Mouse (Mus musculus): ENCODE results near the gene Gm20219.
A peak's percentile ranks its signal among the peaks of the same experiment; 100 is the strongest.

Gene Gm20219

DNA sequence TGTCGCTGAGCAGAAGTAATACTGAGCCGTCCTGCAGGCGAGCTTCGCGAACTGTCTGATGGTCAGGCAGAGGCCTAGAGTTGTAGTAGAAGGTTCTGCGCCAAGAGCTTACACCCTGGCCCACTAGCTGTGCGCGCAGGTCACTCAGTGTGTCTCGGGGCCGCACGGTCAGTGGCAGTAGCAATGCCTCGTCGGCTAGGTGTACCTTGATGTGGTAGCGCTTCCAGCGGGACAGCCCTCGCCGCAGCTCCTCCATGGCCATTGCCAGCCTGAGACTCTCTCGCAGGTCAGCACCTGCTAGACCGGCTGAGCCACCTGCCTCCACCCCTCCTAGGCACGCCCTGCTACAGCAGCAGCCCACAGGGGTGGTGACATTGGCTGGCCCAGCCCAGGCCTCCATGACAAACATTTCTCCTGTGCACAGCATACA, at the start of gene Gm20219:
Gm20219 (minus strand) TSS at position 266 of the 430 bp plus-strand sequence.
- DNase-seq (ENCODE audit: low spot score): no peak

DNA sequence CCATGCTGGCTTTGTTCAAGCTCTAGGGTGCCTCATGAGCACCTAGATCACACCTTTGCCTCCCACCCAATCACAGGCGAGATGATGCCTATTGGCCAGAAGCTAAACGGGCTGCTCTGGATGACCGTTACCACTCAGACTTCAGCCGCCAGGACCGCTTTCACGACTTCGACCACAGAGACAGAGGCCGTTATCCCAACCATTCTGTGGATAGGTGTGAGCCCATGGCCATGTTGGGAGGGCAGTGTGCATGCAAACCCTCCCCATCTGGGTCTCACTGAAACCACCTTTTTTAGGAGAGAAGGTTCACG, 49.8 kb upstream of the Gm20219 start:
- DNase-seq (ENCODE audit: low spot score): no peak

DNA sequence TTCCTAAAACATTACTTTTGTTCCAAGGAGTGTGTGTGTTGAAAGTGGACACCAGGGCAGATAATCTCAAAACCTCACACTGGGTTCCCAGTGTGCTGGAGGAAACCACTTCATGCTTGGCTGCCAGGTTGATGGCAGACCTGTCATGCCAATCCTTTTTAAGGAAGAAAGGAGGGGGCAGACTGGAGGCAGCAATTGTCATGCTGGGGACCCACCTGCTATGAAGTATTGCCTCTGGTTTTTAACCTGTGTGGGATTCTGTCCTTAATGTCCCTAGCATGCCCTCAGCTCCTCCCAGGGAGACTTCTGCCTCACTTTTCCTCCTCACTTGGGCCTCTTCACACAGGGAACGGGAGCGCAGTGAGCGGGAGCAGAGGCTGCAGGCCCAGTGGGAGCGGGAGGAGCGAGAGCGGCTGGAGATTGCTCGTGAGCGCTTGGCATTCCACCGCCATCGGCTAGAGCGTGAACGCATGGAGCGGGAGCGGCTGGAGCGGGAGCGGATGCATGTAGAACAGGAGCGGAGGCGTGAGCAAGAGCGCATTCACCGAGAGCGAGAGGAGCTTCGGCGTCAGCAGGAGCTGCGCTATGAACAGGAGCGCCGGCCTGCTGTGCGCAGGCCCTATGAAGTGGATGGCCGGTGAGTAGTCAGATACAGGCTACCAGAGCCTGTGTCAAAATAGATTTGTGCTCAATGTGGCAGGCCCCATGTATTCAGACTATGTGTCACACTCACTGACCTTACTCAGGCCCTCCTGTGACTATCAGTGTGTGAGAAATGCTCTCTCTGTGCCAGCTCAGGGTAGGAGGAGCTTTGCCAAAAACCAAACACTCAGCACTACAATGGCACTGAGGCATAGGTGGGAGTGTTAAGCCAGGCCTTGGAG, 49.2 kb upstream of the Gm20219 start:
- DNase-seq (ENCODE audit: low spot score): no peak

DNA sequence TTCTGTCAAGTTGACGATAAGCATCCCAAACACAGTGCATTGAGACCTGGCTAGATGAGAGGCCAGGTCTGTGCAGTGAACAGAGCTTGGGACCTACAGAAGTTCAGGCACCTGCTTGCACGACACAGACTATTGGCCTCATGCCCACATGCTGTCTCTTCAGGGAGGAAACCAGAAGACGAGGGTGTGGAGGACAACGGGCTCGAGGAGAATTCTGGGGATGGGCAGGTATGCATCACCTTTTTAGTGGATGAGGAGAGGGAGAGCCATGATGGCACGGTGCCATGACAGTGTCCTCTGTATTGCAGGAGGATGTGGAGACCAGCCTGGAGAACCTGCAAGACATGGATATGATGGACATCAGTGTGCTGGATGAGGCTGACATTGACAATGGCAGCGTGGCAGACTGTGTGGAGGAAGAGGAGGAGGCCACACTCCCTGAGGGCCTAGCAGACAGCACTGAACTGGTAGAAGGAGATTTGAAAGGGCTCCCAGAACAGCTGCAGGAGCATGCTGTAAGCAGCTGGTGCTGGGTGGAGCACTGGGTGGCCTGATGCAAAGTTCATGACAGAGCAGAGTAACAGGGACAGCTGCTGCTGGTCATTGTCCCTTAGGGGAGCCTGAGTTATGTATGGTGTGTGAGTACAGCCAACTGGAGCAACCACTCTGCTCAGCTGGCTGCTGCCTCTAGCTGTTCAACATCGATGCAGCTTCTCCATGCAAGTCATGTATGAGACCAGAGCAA, 39.5 kb upstream of the Gm20219 start:
- no peak for DNase-seq (ENCODE audit: low spot score)

DNA sequence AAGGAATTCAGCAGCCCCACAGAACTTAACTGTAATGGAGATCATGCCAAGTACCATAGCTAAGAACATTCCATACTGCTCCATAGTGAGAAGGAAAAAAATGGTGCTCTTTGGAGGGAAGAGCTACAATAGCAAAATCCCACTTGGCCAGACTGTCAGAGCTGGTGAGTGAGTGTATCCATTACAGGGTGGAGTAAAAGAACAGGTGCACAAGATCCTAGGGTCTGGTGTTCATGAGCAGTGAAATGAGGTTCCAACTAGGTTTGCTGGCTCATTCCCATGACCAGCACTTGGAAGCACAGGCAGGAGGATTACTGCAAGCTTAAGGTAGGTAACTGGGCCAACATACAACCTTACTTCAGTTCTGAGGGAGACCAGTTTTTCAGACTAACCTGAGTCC, 38.4 kb upstream of the Gm20219 start:
- DNase-seq (ENCODE audit: low spot score): no peak

DNA sequence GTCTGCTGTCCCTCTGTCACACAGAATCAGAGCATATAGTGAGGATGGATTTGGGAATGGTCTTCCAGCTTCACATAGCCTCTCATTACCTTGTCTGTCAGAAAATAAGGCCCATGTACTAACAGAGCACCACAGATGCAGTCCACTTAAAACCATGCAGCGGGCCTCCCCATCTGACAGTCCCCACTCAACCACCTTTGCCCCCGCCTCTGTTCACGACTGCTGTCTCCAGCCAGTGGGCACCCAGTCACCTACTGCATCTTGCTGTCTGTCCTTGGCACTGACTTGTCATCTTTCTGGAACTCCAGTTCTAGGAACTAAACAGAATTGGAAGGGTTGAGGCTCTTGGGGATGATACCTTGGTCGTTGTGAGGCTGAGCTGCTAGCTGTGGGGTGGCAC, 34.7 kb upstream of the Gm20219 start:
- DNase-seq (ENCODE audit: low spot score): no peak

DNA sequence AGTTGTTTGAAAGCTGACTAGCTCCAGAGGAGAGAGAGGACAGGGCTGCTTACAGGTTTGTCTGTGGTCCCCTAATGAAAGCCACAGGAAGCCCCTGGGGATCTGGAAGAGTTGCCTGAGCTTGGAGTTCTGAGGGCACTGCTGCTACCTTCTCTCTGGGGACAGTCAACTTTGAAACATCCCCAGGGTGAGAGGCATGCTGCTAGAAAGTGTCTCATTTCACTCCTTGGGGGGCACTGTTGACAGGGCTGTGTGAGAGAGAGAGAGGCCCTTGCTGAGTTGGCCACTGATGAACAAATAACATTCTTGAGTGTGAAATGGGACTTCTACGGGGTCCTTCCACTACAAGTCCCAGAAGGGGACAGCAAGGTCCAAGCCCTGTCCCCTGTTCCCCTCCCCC, 33.6 kb upstream of the Gm20219 start:
- DNase-seq (ENCODE audit: low spot score): no peak

DNA sequence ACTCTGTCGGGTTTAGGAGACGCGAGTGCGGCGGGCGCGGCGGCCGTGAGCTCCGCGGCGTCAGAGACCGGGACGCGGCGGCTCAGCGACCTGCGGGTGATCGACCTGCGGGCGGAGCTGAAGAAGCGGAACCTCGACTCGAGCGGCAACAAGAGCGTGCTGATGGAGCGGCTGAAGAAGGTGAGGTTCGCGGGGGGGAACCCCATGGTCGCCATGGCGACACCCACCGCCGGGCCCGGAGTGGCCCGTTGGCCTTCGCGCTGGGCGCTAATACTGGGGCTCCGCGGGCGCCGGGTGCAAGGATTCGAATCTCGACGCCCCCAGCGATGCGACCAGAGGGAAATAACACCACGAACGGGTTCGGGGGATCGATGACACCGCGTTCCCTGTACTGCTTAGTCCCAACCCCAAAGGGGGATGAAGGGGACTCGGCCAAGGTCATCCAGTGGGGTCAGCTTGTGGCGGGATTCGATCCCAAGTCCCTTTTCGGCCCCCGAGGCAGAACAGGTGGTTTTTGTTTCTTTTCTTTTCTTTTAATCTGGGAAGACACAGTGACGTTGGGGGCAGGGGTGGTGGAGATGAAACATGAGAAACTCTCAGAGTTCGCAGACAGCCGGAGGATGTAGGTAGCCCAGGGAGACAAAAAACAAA, 31.1 kb upstream of the Gm20219 start:
- DNase-seq (ENCODE audit: low spot score): peak; percentile 18

DNA sequence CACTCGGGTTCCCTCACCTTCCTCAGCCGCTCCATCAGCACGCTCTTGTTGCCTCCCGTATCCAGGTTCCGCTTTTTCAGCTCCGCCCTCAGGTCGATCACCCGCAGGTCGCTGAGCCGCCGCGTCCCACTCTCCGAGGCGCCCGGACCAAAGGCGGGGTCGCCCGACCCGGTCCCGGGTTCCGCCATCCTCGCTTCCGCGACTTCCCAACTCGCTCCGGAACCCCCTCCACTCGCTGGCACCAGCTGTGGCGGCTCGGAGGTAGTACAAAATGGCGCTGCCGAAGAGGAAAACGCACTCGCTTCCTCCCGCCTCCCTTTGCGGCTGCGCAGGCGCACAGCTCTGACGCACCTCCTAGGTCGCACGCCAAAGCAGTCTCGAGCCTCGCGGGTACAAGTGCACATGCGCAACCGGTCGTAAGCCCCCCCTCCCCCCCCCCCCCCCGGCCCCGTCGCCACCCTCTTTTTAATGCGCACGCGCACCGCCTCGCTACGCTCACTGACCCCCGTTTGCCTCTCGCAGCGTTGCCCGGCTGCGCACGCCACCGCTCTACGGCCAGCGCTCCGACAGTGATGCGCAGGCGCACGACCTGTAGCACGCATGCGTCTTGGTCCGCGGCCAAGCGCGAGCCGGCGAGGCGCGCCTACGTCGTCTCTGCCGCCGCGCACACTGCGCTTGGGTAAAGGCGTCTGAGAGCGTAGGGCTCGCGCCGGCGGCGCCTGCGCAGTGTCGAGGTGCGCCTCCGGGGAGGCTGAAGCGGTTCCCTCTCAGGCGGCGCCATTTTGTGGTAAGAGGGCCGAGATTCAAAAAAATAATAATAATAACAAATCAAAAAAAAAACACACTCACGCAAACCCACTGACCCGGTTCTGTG, 30.3 kb upstream of the Gm20219 start, which contains the start of the genes Safb2 and Safb:
Safb2 (minus strand) TSS at position 329 of the 874 bp plus-strand sequence.
Safb (plus strand) TSS at position 569 of the 874 bp plus-strand sequence.
- DNase-seq (ENCODE audit: low spot score): peak; percentile 93

DNA sequence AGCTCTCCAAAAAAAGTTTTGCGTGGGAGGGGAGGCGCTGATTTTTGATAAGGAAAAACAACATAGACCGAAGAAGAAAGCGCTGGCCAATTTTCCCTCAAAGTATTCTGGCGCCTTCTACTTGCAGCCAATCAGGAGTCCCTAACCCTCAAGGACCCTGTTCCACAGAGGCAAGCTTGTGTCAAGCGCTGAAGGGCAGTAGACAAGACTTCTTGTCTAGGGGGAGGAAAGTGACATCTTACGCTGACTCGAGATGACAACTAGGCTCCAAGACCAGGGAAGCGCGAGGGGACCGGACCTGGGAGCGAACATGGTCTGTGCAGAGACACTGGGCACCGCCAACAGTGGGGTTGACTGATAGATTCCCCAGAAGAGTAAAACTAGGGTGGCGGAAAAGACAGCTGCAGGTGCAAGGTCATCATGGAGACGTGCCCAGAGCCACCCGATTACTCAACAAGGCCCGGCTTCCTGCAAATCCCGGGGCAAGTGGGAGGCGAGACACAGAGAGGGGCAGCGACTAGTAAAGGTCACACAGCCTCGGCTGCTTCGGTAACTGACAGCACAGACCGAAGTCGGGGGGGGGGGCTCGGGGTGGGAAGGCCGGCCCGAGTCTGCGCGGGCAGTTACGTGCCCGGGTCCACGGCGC, 29.5 kb upstream of the Gm20219 start:
- DNase-seq (ENCODE audit: low spot score): no peak

DNA sequence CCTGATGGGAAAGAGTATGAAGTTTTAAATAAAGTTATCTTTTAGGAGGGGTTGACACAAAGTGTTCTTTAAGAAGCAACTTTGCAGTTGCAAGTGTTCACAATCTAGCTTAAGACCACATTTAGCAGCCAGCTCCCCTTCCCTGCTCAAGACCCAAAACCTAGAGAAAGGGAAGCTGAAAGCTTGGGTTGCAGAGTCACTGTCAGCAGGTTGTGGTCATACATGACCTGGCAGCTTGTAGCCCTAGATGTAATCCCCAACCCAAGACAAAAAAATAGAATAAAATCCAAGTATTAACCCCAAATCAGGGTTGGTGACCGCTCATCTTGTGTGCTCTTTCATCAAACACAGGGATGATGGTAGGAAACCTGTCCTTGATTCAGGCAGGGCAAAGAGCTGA, 28.9 kb upstream of the Gm20219 start:
- DNase-seq (ENCODE audit: low spot score): no peak

DNA sequence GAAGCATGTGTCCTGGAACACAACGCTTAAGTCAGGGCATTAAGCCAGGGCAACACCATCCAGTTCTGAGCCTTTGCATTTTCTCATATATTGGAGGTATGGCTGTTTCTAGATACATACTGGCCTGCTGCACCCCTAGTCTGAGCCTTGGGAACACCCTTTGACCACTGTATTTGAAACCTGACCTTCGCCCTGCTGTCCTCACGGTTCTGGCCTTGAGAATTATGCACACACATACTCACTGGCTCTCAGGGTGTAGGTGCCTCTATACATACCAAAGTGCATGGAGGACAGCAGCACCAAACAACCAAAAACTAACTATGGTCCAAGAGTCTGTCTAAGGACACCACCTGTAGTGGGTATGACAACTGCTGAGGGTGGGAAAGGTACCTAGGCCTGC, 18.8 kb upstream of the Gm20219 start:
- no peak for DNase-seq (ENCODE audit: low spot score)

DNA sequence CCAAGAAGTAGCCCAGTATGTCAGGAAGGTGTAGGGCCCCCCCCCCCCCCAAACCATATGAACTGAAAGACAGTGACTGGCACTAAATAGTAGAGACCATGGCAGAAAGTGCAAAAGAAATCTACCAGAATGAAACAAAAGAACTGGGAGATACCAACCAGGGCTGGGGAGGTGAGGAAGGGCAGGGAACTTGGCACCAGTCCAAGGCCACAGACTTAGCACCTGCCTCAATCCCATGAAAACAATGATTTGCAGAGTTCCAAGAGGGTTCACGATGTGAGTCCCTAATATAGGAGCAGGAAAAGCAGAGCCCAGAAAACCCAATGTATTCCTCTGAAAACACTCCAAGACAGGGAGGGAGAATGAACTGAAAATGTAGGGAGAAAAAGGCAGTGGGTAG, 18.0 kb upstream of the Gm20219 start:
- DNase-seq (ENCODE audit: low spot score): no peak

DNA sequence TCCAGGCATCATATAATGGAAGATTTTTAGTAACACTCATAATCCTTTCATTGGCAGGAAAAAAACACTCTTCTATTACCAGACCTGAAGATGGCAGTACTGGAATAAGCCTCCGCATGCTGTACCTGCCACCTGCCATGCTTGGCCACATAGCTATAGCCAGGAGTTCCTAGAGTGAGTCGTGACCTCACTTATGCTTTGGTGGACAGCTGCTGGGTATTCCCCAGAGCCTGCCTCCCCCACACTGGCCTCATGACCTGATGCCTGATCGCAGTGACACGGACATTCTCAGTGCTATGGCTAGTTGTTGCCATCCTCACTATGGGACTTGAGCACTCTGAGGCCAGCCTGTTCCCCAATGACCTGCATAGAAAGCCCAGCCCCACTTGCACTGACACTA, 16.1 kb upstream of the Gm20219 start:
- no peak for DNase-seq (ENCODE audit: low spot score)

DNA sequence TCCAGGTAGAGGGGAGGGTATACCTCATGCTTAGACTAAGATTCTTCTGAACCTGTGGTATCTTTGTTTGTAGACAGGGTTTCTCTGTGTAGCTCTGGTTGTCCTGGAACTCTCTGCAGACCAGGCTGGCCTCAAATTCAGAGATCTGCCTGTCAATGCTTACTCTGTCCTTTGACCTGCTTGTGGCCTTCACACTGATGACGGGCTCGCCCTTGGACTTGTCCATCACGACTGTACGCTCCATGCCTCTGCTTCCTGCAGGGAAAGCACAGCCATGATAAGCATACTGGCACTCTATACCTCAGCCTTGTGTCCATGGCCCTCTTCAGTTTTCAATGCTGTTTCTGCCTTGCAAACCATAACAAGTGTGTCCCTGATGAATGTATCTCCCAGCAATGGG, 13.2 kb upstream of the Gm20219 start:
- no peak for DNase-seq (ENCODE audit: low spot score)

DNA sequence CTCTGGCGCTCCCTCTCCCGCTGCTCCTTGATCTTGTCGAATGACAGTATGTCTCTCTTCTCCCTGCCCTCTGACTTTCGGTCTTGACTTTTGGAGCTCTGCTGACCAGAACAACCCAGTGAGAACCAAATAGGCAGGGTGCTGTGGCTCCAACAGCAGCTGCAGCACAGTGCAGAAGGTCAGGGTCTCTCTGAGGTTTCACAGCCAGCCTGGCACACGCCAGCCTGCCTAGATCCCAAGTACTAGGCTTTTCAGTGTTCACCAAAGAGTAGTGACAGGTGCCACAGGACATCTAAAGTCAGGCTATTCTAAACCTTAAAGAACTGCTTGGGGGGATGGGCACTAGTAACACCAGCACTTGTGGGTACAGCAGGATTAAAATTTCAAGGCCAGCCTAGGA, 12.7 kb upstream of the Gm20219 start:
- DNase-seq (ENCODE audit: low spot score): no peak

DNA sequence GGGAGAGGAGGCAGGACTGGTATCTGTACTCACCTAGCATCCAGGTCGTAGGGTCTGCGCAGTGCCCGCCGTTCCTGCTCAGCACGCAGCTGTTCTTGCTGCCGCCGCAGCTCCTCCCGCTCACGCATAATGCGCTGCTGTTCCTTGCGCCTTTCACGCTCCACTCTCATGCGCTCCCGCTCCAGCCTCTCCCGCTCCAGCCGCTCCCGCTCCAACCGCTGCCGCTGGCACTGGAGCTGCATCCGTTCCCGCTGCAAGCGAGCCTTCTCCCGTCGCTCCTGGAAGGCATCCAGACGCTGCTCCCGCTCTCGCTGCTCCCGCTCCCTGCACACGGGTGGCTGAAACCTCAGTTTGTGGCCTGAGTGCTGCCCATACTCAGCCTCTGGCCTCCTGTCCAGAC, 12.1 kb upstream of the Gm20219 start:
- no peak for DNase-seq (ENCODE audit: low spot score)

DNA sequence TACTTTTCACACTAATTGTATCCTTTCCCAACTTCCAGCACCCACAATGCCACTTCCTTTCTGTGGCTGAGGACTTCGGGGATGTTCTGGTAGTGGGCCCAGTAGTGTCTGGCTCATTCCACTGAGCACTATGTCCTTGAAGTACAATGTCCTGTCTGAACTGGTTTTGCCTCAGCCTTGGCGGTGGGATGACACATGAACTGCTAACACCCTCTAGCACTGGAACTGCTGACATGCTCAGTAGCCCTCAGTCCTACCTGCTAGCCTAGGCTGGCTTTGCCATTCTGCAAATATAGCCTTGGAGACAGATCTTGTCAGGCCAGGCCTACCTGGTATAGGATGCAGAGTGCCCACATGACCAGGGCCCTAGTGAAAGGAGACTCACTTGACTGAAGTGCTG, 7.7 kb upstream of the Gm20219 start:
- no peak for DNase-seq (ENCODE audit: low spot score)

DNA sequence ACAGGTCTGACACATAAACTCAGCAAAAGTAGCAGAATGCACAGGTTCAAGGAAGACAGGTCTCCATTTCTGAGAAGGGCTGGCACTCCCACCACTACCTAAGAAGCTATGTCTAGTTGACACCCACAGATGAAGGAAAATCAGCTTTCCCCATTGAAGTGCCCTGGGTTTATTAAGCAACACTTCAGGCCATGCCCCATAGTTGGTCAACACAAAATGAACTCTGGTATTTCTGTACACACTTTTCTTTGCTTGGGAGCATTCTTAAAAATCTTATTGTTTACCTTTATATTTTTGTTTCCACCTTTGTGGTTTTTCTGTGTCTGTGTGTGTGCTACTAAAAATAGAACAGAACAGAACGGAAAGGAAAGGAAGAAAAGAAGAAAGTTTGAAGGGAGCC, 5.9 kb upstream of the Gm20219 start:
- no peak for DNase-seq (ENCODE audit: low spot score)

DNA sequence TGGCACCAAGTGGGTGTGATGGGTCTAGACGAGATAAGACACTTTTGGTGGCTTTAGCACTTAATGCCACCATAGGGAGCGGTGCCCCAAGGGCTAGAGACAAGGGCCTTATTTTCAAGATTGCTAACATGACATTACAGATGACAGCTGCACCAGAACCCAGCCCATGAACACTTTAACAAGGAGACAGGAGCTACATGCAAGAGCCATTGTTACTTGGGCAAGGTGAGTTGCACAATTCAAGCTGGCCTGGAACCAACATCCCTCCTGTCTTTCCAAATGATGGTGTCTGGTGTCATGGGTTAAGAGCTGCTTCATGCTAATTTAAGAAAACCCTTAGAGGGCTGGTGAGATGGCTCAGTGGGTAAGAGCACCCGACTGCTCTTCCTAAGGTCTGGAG, 5.2 kb upstream of the Gm20219 start:
- DNase-seq (ENCODE audit: low spot score): no peak

DNA sequence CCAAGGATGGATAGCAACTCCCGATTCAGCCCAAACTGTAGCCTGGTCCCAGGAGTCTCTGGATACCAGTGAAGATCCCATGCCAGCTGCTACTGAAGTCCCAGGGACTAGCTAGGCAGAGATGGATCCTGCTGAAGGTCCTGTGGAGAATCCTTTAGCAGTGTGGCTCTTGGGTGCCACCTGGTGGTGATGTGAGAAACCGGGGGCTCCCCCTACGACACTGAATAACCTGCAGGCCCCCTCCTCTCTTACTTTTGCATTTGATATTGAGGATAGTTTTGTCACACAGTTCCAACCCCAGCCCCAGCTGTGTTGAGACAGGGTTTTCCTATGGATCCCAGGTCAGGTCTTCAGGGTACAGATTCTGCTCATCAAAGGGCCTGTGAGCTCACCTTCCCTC, 4.3 kb upstream of the Gm20219 start:
- peak; percentile 44 for DNase-seq (ENCODE audit: low spot score)
